Mouse (Mus musculus) kidney, postnatal 0 days (tissue): ENCODE measurements at regions not wholly inside any gene's neighbourhood (a gene's known extent, or its start where the extent isn't known, plus 50 kb on each side); places are given as distances from the start of the nearest gene placed in this dataset.

ENCODE experiments used
- ATAC-seq: fragments of 200-750 bp; cut with Nextera tagmentation; replicated peaks from 2 replicates; pipeline ENCODE4 v1.8.0; 2017; ENCODE audit warnings: low read depth, moderate number of reproducible peaks, moderate TSS enrichment, moderate library complexity; ENCODE audit not compliant: low FRiP score
- DNase-seq: peaks from one replicate; pipeline ENCODE4 v3.0.0-alpha.2; 2016; ENCODE audit warnings: low spot score
- H3K27ac ChIP-seq: fragments of 300-500 bp; sonication (generic); 2 replicates; pipeline ENCODE4 v1.5.1; 2014; ENCODE audit warnings: mild to moderate bottlenecking
- H3K27me3 ChIP-seq: fragments of 300-500 bp; sonication (generic); 2 replicates; pipeline ENCODE4 v1.6.1; 2014; ENCODE audit warnings: low read length, mixed read lengths; ENCODE audit not compliant: insufficient read depth
- H3K36me3 ChIP-seq: fragments of 300-500 bp; sonication (generic); 2 replicates; pipeline ENCODE4 v1.6.1; 2014; ENCODE audit warnings: low read length, mixed read lengths; ENCODE audit not compliant: insufficient read depth
- H3K4me1 ChIP-seq: fragments of 300-500 bp; sonication (generic); replicated peaks from 2 replicates; pipeline ENCODE4 v1.6.1; 2014; ENCODE audit warnings: antibody characterized with exemption, low read length, mixed read lengths; ENCODE audit not compliant: insufficient read depth
- H3K4me2 ChIP-seq: fragments of 300-500 bp; sonication (generic); 2 replicates; pipeline ENCODE4 v1.6.1; 2014; ENCODE audit warnings: mild to moderate bottlenecking, low read length, moderate library complexity, mixed read lengths
- H3K4me3 ChIP-seq: fragments of 300-500 bp; sonication (generic); replicated peaks from 2 replicates; pipeline ENCODE4 v1.5.1; 2014; ENCODE audit warnings: low read depth, low read length
- H3K9ac ChIP-seq: fragments of 300-500 bp; sonication (generic); 2 replicates; pipeline ENCODE4 v1.6.1; 2014; ENCODE audit warnings: low read depth, low read length
- H3K9me3 ChIP-seq: fragments of 300-500 bp; sonication (generic); replicated peaks from 2 replicates; pipeline ENCODE4 v1.6.1; 2016; ENCODE audit warnings: low read length, inconsistent platforms, mixed read lengths
- CTCF ChIP-seq: IDR thresholded peaks from 2 replicates; pipeline ENCODE4 v1.5.1; 2016; ENCODE audit warnings: antibody characterized with exemption, low read depth, mild to moderate bottlenecking, moderate library complexity
- WGBS: fragments of 180-500 bp; shearing (Covaris S2); extraction: QIAGEN DNeasy Blood & Tissue Kit; methylation state at CpG from one replicate; pipeline ENCODE4 v1.1.7; 2014; 5-methylcytosine and 5-hydroxymethylcytosine counted together

DNA sequence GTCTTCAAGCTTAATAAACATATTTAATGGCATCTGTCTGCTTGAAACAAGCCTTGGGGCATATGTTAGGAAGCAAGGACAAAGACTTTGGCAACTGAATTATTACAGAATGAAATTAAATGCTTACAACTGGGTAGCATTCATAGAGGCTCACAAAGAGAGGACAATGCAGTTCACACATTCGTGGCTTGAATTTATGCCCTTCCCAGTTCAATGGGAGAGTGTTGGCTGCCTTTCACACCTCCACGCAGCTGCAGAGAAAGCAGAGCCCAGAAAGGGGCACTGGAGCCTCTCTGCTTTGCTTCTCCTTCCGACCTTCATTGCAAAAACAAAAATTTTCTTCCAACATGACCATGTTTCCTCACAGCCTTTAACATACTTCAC lies 800.3 kb downstream of the Tmem182 start:
- Histone ChIP-seq H3K27me3 (no peaks in the 10 kb centered on the region), H3K4me1 (no peaks in the 10 kb centered on the region), H3K27ac (no peak overlapping the region), H3K4me2 (no peak overlapping the region), H3K4me3 (no peak overlapping the region), H3K36me3 (no peaks in the 10 kb centered on the region), H3K9ac (no peak overlapping the region), H3K9me3 (no peaks in the 10 kb centered on the region)
- 28% methylated on average over 3 of the region's 3 CpGs for WGBS
- TF ChIP-seq CTCF, result no peak
- no peak for DNase-seq
- no peak for ATAC-seq

DNA sequence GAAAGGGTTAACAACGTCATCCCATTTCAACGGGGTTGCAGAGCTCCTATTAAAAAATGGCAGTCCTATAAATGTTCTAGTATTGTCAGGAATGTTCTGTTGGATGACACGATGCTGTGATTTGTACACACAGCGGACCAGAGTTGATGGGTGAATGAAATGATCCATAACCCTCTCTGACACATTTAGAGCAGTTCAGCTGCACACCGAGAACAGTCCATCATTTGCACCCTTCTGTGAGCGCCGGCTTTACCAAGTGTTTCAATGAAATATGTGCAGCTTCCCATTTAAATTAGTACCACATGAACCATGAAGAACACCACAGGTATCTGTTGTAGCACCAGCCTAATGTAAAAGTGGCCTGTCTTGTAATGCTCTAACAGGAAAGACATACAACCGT lies 805.4 kb downstream of the Tmem182 start:
- H3K9me3 ChIP-seq, result no peaks in the 10 kb centered on the region
- no peak overlapping the region for H3K9ac ChIP-seq
- no peaks in the 10 kb centered on the region for H3K36me3 ChIP-seq
- no peaks in the 10 kb centered on the region for H3K27me3 ChIP-seq
- H3K4me2 ChIP-seq, result no peak overlapping the region
- no peak overlapping the region for H3K4me3 ChIP-seq
- no peak overlapping the region for H3K27ac ChIP-seq
- H3K4me1 ChIP-seq, result no peaks in the 10 kb centered on the region
- 40% methylated on average over 8 of the region's 8 CpGs for WGBS
- DNase-seq (no peak), ATAC-seq (no peak)
- TF ChIP-seq CTCF, result no peak

DNA sequence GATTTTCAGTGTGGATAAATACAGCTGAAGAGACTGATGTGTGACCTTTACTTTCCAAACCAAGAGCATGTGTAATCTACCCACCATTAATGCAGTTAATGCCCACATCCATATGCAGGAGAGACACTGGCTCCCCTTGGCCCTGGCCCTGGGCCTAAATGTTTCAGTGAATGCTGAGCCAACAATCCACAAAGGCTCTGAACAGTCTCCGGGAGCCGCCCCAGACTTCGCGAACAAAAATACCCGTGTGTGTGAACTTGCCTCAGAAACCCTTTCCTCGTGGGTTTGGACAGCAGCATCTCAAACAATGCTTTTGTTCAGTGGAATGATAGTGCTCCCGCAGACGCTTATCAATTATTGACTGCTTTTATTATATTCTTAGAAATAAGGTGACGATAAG lies 846.4 kb downstream of the Tmem182 start:
- Histone ChIP-seq H3K4me1 (no peaks in the 10 kb centered on the region), H3K9me3 (no peaks in the 10 kb centered on the region), H3K4me3 (no peak overlapping the region), H3K36me3 (no peaks in the 10 kb centered on the region), H3K27me3 (no peaks in the 10 kb centered on the region), H3K9ac (no peak overlapping the region), H3K27ac (no peak overlapping the region), H3K4me2 (no peak overlapping the region)
- ATAC-seq (no peak), DNase-seq (no peak)
- WGBS, result 48% methylated on average over 9 of the region's 9 CpGs
- TF ChIP-seq CTCF, result no peak

DNA sequence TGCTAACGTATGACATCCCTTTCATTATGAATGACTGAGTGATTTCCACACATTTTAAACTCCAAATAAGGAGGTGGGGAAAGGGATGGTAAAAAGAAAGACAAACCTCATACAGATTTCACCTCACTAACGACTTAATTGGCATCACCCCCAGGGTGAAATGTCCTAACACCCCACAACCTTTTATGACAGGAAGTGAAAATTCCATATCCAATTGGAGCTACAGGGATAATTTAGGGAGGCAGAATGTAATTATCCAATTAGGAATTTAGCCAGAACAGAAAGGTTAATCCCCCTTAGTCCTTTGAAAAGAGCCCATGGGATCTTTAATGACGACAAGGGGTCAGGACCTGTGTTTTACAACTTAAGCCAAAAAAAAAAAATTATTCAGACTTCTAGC lies 846.8 kb downstream of the Tmem182 start:
- WGBS, result 21% methylated on average over 3 of the region's 3 CpGs
- TF ChIP-seq CTCF, result no peak
- no peak overlapping the region for H3K9ac ChIP-seq
- no peak overlapping the region for H3K4me2 ChIP-seq
- DNase-seq (no peak), ATAC-seq (no peak)
- H3K4me3 ChIP-seq, result no peak overlapping the region
- no peaks in the 10 kb centered on the region for H3K4me1 ChIP-seq
- H3K9me3 ChIP-seq, result no peaks in the 10 kb centered on the region
- H3K36me3 ChIP-seq, result no peaks in the 10 kb centered on the region
- H3K27me3 ChIP-seq, result no peaks in the 10 kb centered on the region
- no peak overlapping the region for H3K27ac ChIP-seq

DNA sequence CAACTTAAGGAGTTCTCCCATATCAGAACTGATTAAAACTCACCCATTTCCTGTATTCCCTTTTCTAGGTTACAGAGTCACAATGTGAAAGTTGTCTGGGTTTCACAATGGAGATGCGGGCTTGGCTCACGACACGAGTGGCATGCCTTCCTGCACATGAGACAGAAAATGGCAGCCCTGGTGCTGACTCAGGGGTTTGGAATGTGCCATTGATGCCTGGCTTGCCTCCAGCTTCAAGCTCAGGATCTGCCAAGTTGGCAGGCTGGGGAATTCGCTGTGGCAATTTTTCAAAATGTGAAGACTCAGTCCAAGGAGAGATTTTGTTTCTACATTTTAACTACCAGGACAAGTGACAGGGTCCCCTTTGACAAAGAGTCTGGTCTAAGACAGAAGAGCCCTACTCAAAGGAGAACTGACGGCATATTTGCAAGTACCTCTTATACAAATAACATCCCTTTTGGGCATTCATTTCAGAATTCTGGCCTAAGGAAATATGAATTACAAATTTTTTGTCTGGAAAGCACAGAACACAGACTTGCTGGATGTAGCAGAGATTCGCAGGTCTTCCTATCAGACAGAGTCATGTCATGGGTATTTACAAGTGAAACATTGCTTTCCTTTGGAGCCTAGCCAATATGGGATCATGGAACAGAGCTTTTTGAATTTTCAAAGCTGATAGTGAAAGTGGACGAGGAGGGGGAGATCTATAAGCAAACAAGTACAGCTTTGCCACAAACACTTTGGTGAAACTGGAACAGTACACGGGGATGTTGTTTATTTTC lies 847.4 kb downstream of the Tmem182 start:
- ATAC-seq, result no peak
- Histone ChIP-seq H3K9me3 (no peaks in the 10 kb centered on the region), H3K36me3 (no peaks in the 10 kb centered on the region), H3K4me1 (no peaks in the 10 kb centered on the region), H3K4me2 (no peak overlapping the region; the same call in 1 of the 2 replicates), H3K27me3 (no peaks in the 10 kb centered on the region), H3K27ac (no peak overlapping the region), H3K9ac (no peak overlapping the region), H3K4me3 (no peak overlapping the region)
- 48% methylated on average over 8 of the region's 8 CpGs for WGBS
- DNase-seq, result peak; percentile 7
- no peak for TF ChIP-seq CTCF

DNA sequence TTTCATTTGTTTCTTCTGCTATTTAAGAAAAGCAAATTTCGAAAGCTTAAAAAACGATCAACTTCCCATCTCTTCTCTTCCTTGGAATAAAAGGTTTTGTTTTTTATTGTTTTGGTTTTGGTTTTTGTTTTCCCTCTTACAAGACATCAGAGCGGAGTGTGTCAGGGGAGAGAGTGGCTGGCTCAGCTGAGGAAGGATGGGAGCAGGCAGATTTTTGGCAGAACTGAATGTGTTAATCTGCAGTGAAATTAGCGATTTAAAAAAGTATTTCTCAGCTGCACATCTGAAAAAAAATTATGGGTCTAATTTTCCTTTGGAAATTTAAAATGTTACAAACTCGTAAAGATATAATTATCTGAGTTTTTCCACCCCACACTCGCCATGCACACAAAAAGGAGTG lies 868.7 kb downstream of the Tmem182 start:
- no peaks in the 10 kb centered on the region for H3K27me3 ChIP-seq
- no peak overlapping the region for H3K27ac ChIP-seq
- WGBS, result 80% methylated on average over 6 of the region's 6 CpGs
- H3K4me2 ChIP-seq, result no peak overlapping the region
- H3K4me1 ChIP-seq, result no peaks in the 10 kb centered on the region
- TF ChIP-seq CTCF, result no peak
- H3K36me3 ChIP-seq, result no peaks in the 10 kb centered on the region
- H3K4me3 ChIP-seq, result no peak overlapping the region
- no peaks in the 10 kb centered on the region for H3K9me3 ChIP-seq
- no peak overlapping the region for H3K9ac ChIP-seq
- DNase-seq (no peak), ATAC-seq (no peak)

DNA sequence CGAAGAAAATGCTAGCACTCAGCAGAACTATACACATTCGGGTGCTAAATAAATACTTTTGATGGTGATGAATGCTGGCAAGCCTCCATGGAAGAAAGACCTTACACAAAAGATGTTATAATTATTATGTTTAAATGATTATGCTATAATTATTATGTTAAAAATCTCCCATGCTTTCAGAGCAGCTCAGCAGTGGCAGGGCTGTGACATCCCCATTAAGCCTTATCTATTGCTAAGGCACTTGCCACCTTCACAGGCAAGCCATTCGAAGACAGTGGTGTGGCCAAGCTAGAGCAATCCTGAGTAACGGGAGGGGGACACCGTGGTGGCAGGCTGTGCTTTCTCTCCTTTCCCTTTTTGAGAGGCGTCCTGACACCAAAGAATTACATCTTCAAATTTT lies 869.9 kb downstream of the Tmem182 start:
- TF ChIP-seq CTCF, result no peak
- Histone ChIP-seq H3K36me3 (no peaks in the 10 kb centered on the region), H3K9ac (no peak overlapping the region), H3K4me3 (no peak overlapping the region), H3K27me3 (no peaks in the 10 kb centered on the region), H3K4me1 (no peaks in the 10 kb centered on the region), H3K27ac (no peak overlapping the region), H3K4me2 (no peak overlapping the region), H3K9me3 (no peaks in the 10 kb centered on the region)
- ATAC-seq, result no peak
- 60% methylated on average over 6 of the region's 6 CpGs for WGBS
- DNase-seq, result no peak
